Mouse (Mus musculus) spleen, adult 2 months (tissue): ENCODE measurements at regions not wholly inside any gene's neighbourhood (a gene's known extent, or its start where the extent isn't known, plus 50 kb on each side); places are given as distances from the start of the nearest gene placed in this dataset.

Source experiments
- CTCF ChIP-seq: fragments of 200-500 bp; IDR thresholded peaks from 2 replicates; pipeline ENCODE4 v1.5.1; 2011; ENCODE audit warnings: mild to moderate bottlenecking, inconsistent platforms; ENCODE audit not compliant: insufficient read depth, insufficient read length, insufficient replicate concordance; ENCODE audit errors: extremely low read depth
- POLR2A ChIP-seq: fragments of 200-500 bp; IDR thresholded peaks from 2 replicates; pipeline ENCODE4 v1.6.1; 2011; ENCODE audit warnings: low read depth, low read length, inconsistent platforms

DNA sequence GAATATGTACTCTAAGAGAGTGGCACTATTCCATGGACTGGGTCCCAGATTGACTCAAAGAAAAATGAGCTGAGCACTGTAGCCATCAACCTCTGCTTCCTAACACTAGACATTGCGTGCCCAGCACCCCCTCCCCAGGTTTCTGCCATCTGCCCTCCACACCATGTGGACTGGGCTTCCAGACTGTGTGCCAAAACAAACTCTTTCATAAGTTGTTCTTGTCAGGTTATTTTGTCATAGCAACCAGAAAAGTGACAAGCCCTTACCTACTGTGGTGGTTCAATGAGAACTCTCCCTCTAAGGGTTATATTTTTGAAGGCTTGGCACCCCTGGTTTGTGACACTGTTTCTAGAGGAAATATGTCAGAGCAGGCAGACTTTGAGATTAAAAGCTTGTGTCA lies 234.3 kb upstream of the Rnaseh2b start:
- TF ChIP-seq CTCF = no peak
- no peak for TF ChIP-seq POLR2A
